Mouse (Mus musculus) olfactory bulb, adult 2 months (tissue): ENCODE measurements around the gene Cd3d.

Experiments used
- CTCF ChIP-seq: fragments of 200-500 bp; IDR thresholded peaks from 2 replicates; pipeline ENCODE4 v1.5.1; 2012; ENCODE audit warnings: low read depth, mild to moderate bottlenecking, low read length, moderate library complexity; ENCODE audit not compliant: insufficient read depth
- POLR2A ChIP-seq: fragments of 200-500 bp; IDR thresholded peaks from 2 replicates; pipeline ENCODE4 v1.6.1; 2012; ENCODE audit warnings: mild to moderate bottlenecking, low read depth, low read length, moderate library complexity; ENCODE audit not compliant: insufficient read depth

DNA sequence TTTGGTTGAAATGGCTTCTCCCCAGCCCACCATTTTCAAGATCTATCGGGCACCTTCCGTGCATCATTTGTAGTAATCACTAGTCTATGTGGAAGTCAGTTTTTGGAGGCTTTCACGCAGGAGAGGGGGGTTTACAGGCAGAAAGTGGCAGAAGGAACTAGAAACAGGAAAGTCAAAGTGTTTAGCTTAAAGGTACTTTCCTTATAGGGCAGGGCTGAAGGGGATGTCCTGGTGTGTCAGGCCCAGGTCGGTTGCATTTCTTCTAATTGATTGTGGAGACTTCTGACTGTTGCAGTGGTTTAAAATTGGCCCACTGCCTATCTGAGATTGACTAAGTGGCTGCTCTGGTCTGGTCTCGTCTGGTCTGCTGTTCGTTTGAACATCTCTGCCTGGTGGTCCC is 48.8 kb downstream of the Cd3d start:
- no peak for TF ChIP-seq CTCF
- no peak for TF ChIP-seq POLR2A
